Mouse (Mus musculus): ENCODE results near the gene Parva. TPM values are rescaled to one million over a fixed set of nuclear protein-coding genes. Genes with fewer than 3 reads are reported as not detected.

The Parva gene
- polyA plus RNA-seq, 1 experiment = 78.3 TPM

DNA sequence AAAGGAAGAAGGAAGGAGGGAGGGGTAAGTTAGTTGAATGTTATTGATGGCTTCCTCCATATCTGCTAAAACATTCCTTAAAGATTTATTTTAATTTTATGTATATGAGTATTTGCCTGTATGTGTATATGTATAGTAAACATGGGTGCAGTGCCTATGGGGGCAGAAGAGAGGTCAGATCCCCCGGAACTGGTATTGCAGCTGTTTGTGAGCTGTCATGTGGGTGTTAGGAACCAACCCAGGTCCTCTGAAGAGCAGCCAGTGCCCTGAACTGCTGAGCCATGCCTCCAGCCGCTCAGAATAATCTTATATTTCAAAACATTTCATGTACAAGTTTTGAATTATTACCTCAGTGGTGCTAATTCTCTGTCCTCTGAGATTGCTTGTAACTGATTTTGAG lies 63.5 kb downstream of the Parva start:
- H3K4me2 ChIP-seq (ENCODE audit: low read depth) = no peak overlapping the region
- H3ac ChIP-seq (ENCODE audit: control insufficient read depth, insufficient read length) = no peak overlapping the region
- TF ChIP-seq E2F4 (IDR thresholded peaks at IDR 0.05; ENCODE audit: insufficient read depth) (no peak), MYOG (IDR thresholded peaks at IDR 0.05; ENCODE audit: control insufficient read depth in 1 of 3, insufficient read depth in 1 of 3, insufficient read length in 2 of 3, low read depth in 2 of 3) (peak in 1 of 3 experiments; percentile 13), POLR2A (IDR thresholded peaks at IDR 0.05; ENCODE audit: insufficient read length, low read depth) (no peak), MYOD1 (IDR thresholded peaks at IDR 0.05; ENCODE audit: control insufficient read depth in 1 of 3, insufficient read length in 2 of 3, low read depth in 2 of 3) (peak in 2 of 3 experiments; percentile 61 to 79), MAX (IDR thresholded peaks at IDR 0.05; ENCODE audit: low read depth) (no peak), USF1 (IDR thresholded peaks at IDR 0.05; ENCODE audit: low read depth) (no peak), POLR2AphosphoS2 (IDR thresholded peaks at IDR 0.05; ENCODE audit: insufficient read length, low read depth) (no peak)
- no peak overlapping the region for H3K4me3 ChIP-seq
- H3K79me2 ChIP-seq (ENCODE audit: control insufficient read depth, insufficient read depth) = peaks cover 39% of the 10 kb centered on the region
- H3K27me3 ChIP-seq (ENCODE audit: control insufficient read depth, insufficient read depth, insufficient read length) = no peaks in the 10 kb centered on the region
- H3K36me3 ChIP-seq (ENCODE audit: control insufficient read depth, insufficient read depth) = no peaks in the 10 kb centered on the region

GRCm38 (mm10) chr7:112491737-112492136 lies 64.4 kb downstream of the Parva start:
- Histone ChIP-seq H3ac (ENCODE audit: control insufficient read depth, insufficient read length) (no peak overlapping the region), H3K36me3 (ENCODE audit: control insufficient read depth, insufficient read depth) (no peaks in the 10 kb centered on the region), H3K79me2 (ENCODE audit: control insufficient read depth, insufficient read depth) (peaks cover 39% of the 10 kb centered on the region), H3K27me3 (ENCODE audit: control insufficient read depth, insufficient read depth, insufficient read length) (no peaks in the 10 kb centered on the region), H3K4me2 (ENCODE audit: low read depth) (peak overlapping the region; percentile 22), H3K4me3 (no peak overlapping the region)
- TF ChIP-seq TCF3 (IDR thresholded peaks at IDR 0.05; ENCODE audit: insufficient read length, low read depth) = no peak
- TF ChIP-seq MYOG (IDR thresholded peaks at IDR 0.05; ENCODE audit: control insufficient read depth in 1 of 3, insufficient read depth in 1 of 3, insufficient read length in 2 of 3, low read depth in 2 of 3) = no peak
- no peak for TF ChIP-seq POLR2A (IDR thresholded peaks at IDR 0.05; ENCODE audit: insufficient read length, low read depth)

GRCm38 (mm10) chr7:112495950-112496349 lies 68.6 kb downstream of the Parva start:
- peaks cover 33% of the 10 kb centered on the region for H3K79me2 ChIP-seq (ENCODE audit: control insufficient read depth, insufficient read depth)
- no peak for TF ChIP-seq POLR2AphosphoS2 (IDR thresholded peaks at IDR 0.05; ENCODE audit: insufficient read length, low read depth)
- TF ChIP-seq MYOD1 (IDR thresholded peaks at IDR 0.05; ENCODE audit: control insufficient read depth in 1 of 3, insufficient read length in 2 of 3, low read depth in 2 of 3) = no peak
- no peak for TF ChIP-seq USF1 (IDR thresholded peaks at IDR 0.05; ENCODE audit: low read depth)
- no peak for TF ChIP-seq TCF3 (IDR thresholded peaks at IDR 0.05; ENCODE audit: insufficient read length, low read depth)
- no peak for TF ChIP-seq CEBPB (IDR thresholded peaks at IDR 0.05; ENCODE audit: insufficient read depth, poor library complexity, severe bottlenecking)
- TF ChIP-seq POLR2A (IDR thresholded peaks at IDR 0.05; ENCODE audit: insufficient read length, low read depth) = no peak
- no peak for TF ChIP-seq TCF12 (IDR thresholded peaks at IDR 0.05; ENCODE audit: insufficient read depth, poor library complexity, severe bottlenecking)
- TF ChIP-seq MAX (IDR thresholded peaks at IDR 0.05; ENCODE audit: low read depth) = no peak
- no peak overlapping the region for H3K4me3 ChIP-seq
- no peaks in the 10 kb centered on the region for H3K36me3 ChIP-seq (ENCODE audit: control insufficient read depth, insufficient read depth)
- no peak overlapping the region for H3K4me2 ChIP-seq (ENCODE audit: low read depth)
- no peaks in the 10 kb centered on the region for H3K27me3 ChIP-seq (ENCODE audit: control insufficient read depth, insufficient read depth, insufficient read length)
- no peak overlapping the region for H3ac ChIP-seq (ENCODE audit: control insufficient read depth, insufficient read length)

GRCm38 (mm10) chr7:112496921-112497320 lies 69.6 kb downstream of the Parva start:
- Histone ChIP-seq H3K36me3 (ENCODE audit: control insufficient read depth, insufficient read depth) (no peaks in the 10 kb centered on the region), H3K4me2 (ENCODE audit: low read depth) (no peak overlapping the region), H3ac (ENCODE audit: control insufficient read depth, insufficient read length) (no peak overlapping the region), H3K27me3 (ENCODE audit: control insufficient read depth, insufficient read depth, insufficient read length) (no peaks in the 10 kb centered on the region), H3K79me2 (ENCODE audit: control insufficient read depth, insufficient read depth) (peaks cover 31% of the 10 kb centered on the region), H3K4me3 (no peak overlapping the region)
- TF ChIP-seq MAX (IDR thresholded peaks at IDR 0.05; ENCODE audit: low read depth) (no peak), E2F4 (IDR thresholded peaks at IDR 0.05; ENCODE audit: insufficient read depth) (no peak), TCF3 (IDR thresholded peaks at IDR 0.05; ENCODE audit: insufficient read length, low read depth) (no peak), MYOD1 (IDR thresholded peaks at IDR 0.05; ENCODE audit: control insufficient read depth in 1 of 3, insufficient read length in 2 of 3, low read depth in 2 of 3) (no peak), CEBPB (IDR thresholded peaks at IDR 0.05; ENCODE audit: insufficient read depth, poor library complexity, severe bottlenecking) (no peak), SRF (IDR thresholded peaks at IDR 0.05; ENCODE audit: control insufficient read depth, insufficient read length, low read depth) (no peak), MYOG (IDR thresholded peaks at IDR 0.05; ENCODE audit: control insufficient read depth in 1 of 3, insufficient read depth in 1 of 3, insufficient read length in 2 of 3, low read depth in 2 of 3) (no peak), POLR2AphosphoS2 (IDR thresholded peaks at IDR 0.05; ENCODE audit: insufficient read length, low read depth) (no peak), REST (IDR thresholded peaks at IDR 0.05; ENCODE audit: insufficient read depth, insufficient read length) (no peak), POLR2A (IDR thresholded peaks at IDR 0.05; ENCODE audit: insufficient read length, low read depth) (no peak), TCF12 (IDR thresholded peaks at IDR 0.05; ENCODE audit: insufficient read depth, poor library complexity, severe bottlenecking) (no peak), USF1 (IDR thresholded peaks at IDR 0.05; ENCODE audit: low read depth) (no peak)

DNA sequence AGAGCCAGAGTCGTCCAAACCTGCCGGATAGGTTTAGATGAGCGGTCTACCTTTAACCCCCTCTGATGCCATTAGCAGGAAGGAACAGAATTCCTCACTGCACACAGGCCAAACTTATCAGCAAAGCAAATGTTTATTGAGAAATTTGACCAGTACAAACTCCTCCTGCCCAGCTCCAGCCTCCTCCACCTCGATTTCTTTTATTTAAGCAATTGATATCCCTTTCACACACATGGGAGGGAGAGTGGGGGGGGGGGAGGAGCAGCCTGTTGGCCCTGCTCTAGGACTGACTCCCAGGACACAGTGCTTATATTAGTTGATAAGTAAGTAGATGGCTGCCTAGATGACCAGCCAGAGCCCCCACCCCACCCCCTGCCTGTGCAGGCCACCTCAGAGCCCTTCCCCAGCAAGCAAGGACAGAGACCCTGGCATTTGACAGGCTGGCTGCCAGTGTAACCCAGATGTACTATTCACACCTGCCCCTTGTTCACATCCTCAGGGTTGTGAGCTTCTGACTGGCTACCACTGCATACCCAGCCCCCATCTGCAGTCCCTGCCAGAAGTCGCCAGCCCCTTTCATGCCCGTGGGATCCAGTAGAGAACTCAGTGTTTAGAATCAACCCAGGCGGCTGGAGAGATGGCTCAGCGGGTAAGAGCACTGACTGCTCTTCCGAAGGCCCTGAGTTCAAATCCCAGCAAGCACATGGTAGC lies 71.4 kb downstream of the Parva start:
- TF ChIP-seq TCF12 (IDR thresholded peaks at IDR 0.05; ENCODE audit: insufficient read depth, poor library complexity, severe bottlenecking) = no peak
- no peak for TF ChIP-seq REST (IDR thresholded peaks at IDR 0.05; ENCODE audit: insufficient read depth, insufficient read length)
- no peak for TF ChIP-seq MYOD1 (IDR thresholded peaks at IDR 0.05; ENCODE audit: control insufficient read depth in 1 of 3, insufficient read length in 2 of 3, low read depth in 2 of 3)
- H3K36me3 ChIP-seq (ENCODE audit: control insufficient read depth, insufficient read depth) = no peaks in the 10 kb centered on the region
- peak overlapping the region; percentile 92 for H3K4me2 ChIP-seq (ENCODE audit: low read depth)
- no peak overlapping the region for H3ac ChIP-seq (ENCODE audit: control insufficient read depth, insufficient read length)
- H3K27me3 ChIP-seq (ENCODE audit: control insufficient read depth, insufficient read depth, insufficient read length) = no peaks in the 10 kb centered on the region
- H3K4me3 ChIP-seq = no peak overlapping the region
- peaks cover 21% of the 10 kb centered on the region for H3K79me2 ChIP-seq (ENCODE audit: control insufficient read depth, insufficient read depth)
